Mouse (Mus musculus): ENCODE data around the gene Ces1a.

- TF ChIP-seq CTCF (IDR thresholded peaks at IDR 0.05; ENCODE audit: low read depth), result no peak
- TF ChIP-seq EP300 (IDR thresholded peaks at IDR 0.05; ENCODE audit: low read depth), result no peak
Measured at GRCm38 (mm10) chr8:93048092-93048491, at the start of gene Ces1a.

Data from liver, postnatal 0 days (tissue).